Mouse (Mus musculus) small intestine, adult 2 months (tissue): ENCODE results near the gene Bpifa1.

Experiments used
- CTCF ChIP-seq: fragments of 200-500 bp; IDR thresholded peaks from 2 replicates; pipeline ENCODE4 v1.5.1; 2012; ENCODE audit warnings: low read depth, mild to moderate bottlenecking, control low read depth, inconsistent platforms, low read length, moderate library complexity, mixed read lengths; ENCODE audit not compliant: insufficient replicate concordance, insufficient read length; ENCODE audit errors: extremely low read depth
- POLR2A ChIP-seq: fragments of 200-500 bp; IDR thresholded peaks from 2 replicates; pipeline ENCODE4 v1.6.1; 2012; ENCODE audit warnings: low read depth, mild to moderate bottlenecking, control low read depth, inconsistent platforms, low read length, moderate library complexity

DNA sequence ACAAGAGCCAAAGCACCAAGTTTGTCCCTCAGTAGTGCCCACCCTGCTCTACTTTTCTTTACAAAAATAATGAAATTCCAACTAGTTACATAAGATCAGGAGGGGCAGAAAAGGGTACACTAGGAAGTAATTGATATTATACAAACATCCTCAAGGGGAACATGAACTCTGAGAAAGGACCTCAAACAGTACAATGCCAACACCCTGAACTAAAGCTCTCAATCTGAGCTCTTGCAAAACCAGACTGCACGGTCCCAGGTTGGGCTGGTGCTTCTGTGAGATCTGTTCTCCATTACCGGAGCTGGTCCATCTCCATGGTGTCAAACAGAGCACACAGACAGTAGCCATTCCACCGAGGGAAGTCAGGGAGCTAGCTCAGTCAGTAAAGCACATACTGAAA is 25.3 kb upstream of the Bpifa1 start:
- TF ChIP-seq CTCF (no peak), POLR2A (no peak)
